Mouse (Mus musculus) forebrain, embryonic 14.5 days (tissue): ENCODE data around the gene 1520401A03Rik. TPM values are rescaled to one million over a fixed set of nuclear protein-coding genes. Genes with fewer than 3 reads are reported as not detected.

Experiments
- ATAC-seq: fragments of 200-750 bp; cut with Nextera tagmentation; 2 replicates; pipeline ENCODE4 v1.8.0; 2017; ENCODE audit warnings: mild to moderate bottlenecking, moderate library complexity
- DNase-seq: peaks from one replicate; pipeline ENCODE4 v3.0.0-alpha.2; 2015; ENCODE audit warnings: low spot score
- H3K27ac ChIP-seq: fragments of 300-500 bp; sonication (generic); 2 replicates; pipeline ENCODE4 v1.5.1; 2014; ENCODE audit warnings: low read depth, mild to moderate bottlenecking, control low read depth, low read length, moderate library complexity
- H3K27me3 ChIP-seq: fragments of 300-500 bp; sonication (generic); replicated peaks from 2 replicates; pipeline ENCODE4 v1.6.1; 2014; ENCODE audit warnings: low read length, control low read depth, mixed read lengths; ENCODE audit not compliant: control insufficient read depth, insufficient read depth
- H3K36me3 ChIP-seq: fragments of 300-500 bp; sonication (generic); 2 replicates; pipeline ENCODE4 v1.6.1; 2014; ENCODE audit warnings: low read length, control low read depth; ENCODE audit not compliant: control insufficient read depth, insufficient read depth
- H3K4me1 ChIP-seq: fragments of 300-500 bp; sonication (generic); 2 replicates; pipeline ENCODE4 v1.6.1; 2014; ENCODE audit warnings: antibody characterized with exemption, low read length, control low read depth; ENCODE audit not compliant: control insufficient read depth, insufficient read depth
- H3K4me2 ChIP-seq: fragments of 300-500 bp; sonication (generic); 2 replicates; pipeline ENCODE4 v1.6.1; 2014; ENCODE audit warnings: mild to moderate bottlenecking, control low read depth, low read length
- H3K4me3 ChIP-seq: fragments of 300-500 bp; sonication (generic); 2 replicates; pipeline ENCODE4 v1.5.1; 2014; ENCODE audit warnings: low read depth, low read length, control low read depth
- H3K9ac ChIP-seq: fragments of 300-500 bp; sonication (generic); 2 replicates; pipeline ENCODE4 v1.6.1; 2014; ENCODE audit warnings: mild to moderate bottlenecking, low read length, control low read depth, moderate library complexity
- H3K9me3 ChIP-seq: fragments of 300-500 bp; sonication (generic); replicated peaks from 2 replicates; pipeline ENCODE4 v1.6.1; 2016; ENCODE audit warnings: low read length, control low read depth, mixed read lengths; ENCODE audit not compliant: control insufficient read depth
- WGBS: fragments of 180-500 bp; shearing (Covaris S2); extraction: QIAGEN DNeasy Blood & Tissue Kit; methylation state at CpG from one replicate; pipeline ENCODE4 v1.1.7; 2014; 5-methylcytosine and 5-hydroxymethylcytosine counted together
- polyA plus RNA-seq: library from polyadenylated mRNA; unstranded; fragments of >200 nt; fragmentation: Nextera tagmentation; extraction: Ambion mirVana; gene quantifications from 2 replicates; pipeline ENCODE4 v1.2.1, GENCODE M21; 2014

1520401A03Rik gene
- polyA plus RNA-seq, 1 experiment from 2014 or later: not detected

- ATAC-seq (peak; percentile 91), DNase-seq (peak; percentile 93)
- Histone ChIP-seq H3K9ac (peak overlapping the region; percentile 85), H3K36me3 (peaks cover 27% of the 10 kb centered on the region), H3K4me2 (peak overlapping the region; percentile 98), H3K4me3 (peak overlapping the region; percentile 50), H3K27me3 (peaks cover 44% of the 10 kb centered on the region), H3K27ac (peak overlapping the region; percentile 63), H3K4me1 (peaks cover 17% of the 10 kb centered on the region; the same call in 1 of the 2 replicates), H3K9me3 (no peaks in the 10 kb centered on the region)
- WGBS: under 1% methylated on average over 45 of the region's 46 CpGs
These were observed 17.6 kb upstream of the 1520401A03Rik start for GRCm38 (mm10) chr17:23740136-23740584.

GRCm38 (mm10) chr17:23739202-23740135, 16.9 kb upstream of the 1520401A03Rik start:
- Histone ChIP-seq H3K4me1 (peaks cover 17% of the 10 kb centered on the region; the same call in 1 of the 2 replicates), H3K4me2 (peak overlapping the region; percentile 98), H3K36me3 (peaks cover 28% of the 10 kb centered on the region), H3K9me3 (no peaks in the 10 kb centered on the region), H3K27ac (peak overlapping the region; percentile 63), H3K9ac (peak overlapping the region; percentile 85), H3K27me3 (peaks cover 37% of the 10 kb centered on the region), H3K4me3 (peak overlapping the region; percentile 50)
- WGBS: under 1% methylated on average over 48 of the region's 48 CpGs
- peak; percentile 44 for DNase-seq
- peak; percentile 42 for ATAC-seq

GRCm38 (mm10) chr17:23738836-23739201, 16.2 kb upstream of the 1520401A03Rik start:
- H3K9ac ChIP-seq: peak overlapping the region; percentile 85
- H3K4me3 ChIP-seq: peak overlapping the region; percentile 50
- H3K36me3 ChIP-seq: peaks cover 28% of the 10 kb centered on the region
- peaks cover 17% of the 10 kb centered on the region; the same call in 1 of the 2 replicates for H3K4me1 ChIP-seq
- no peak overlapping the region for H3K27ac ChIP-seq
- peaks cover 31% of the 10 kb centered on the region for H3K27me3 ChIP-seq
- H3K4me2 ChIP-seq: peak overlapping the region; percentile 98
- no peaks in the 10 kb centered on the region for H3K9me3 ChIP-seq
- 30% methylated on average over 2 of the region's 2 CpGs for WGBS
- DNase-seq (no peak), ATAC-seq (no peak)

GRCm38 (mm10) chr17:23737493-23738445, 15.2 kb upstream of the 1520401A03Rik start:
- H3K4me3 ChIP-seq: no peak overlapping the region
- H3K27ac ChIP-seq: no peak overlapping the region
- no peaks in the 10 kb centered on the region for H3K9me3 ChIP-seq
- peaks cover 28% of the 10 kb centered on the region for H3K36me3 ChIP-seq
- DNase-seq: no peak
- no peak for ATAC-seq
- 61% methylated on average over 15 of the region's 15 CpGs for WGBS
- 0 out of 2 replicates have a peak overlapping the region, but pooled peaks have one; percentile 7 for H3K4me2 ChIP-seq
- H3K27me3 ChIP-seq: peaks cover 20% of the 10 kb centered on the region
- peak overlapping the region; percentile 5; the same call in 1 of the 2 replicates for H3K9ac ChIP-seq
- H3K4me1 ChIP-seq: peaks cover 17% of the 10 kb centered on the region; the same call in 1 of the 2 replicates

- WGBS: 55% methylated on average over 1 of the region's 1 CpGs
- peaks cover 9% of the 10 kb centered on the region; the same call in 1 of the 2 replicates for H3K4me1 ChIP-seq
- peak; percentile 41 for DNase-seq
- no peak for ATAC-seq
- H3K27me3 ChIP-seq: no peaks in the 10 kb centered on the region
- no peak overlapping the region for H3K4me3 ChIP-seq
- no peak overlapping the region for H3K4me2 ChIP-seq
- no peak overlapping the region for H3K27ac ChIP-seq
- peak overlapping the region; percentile 13; the same call in 1 of the 2 replicates for H3K9ac ChIP-seq
- H3K9me3 ChIP-seq: no peaks in the 10 kb centered on the region
- peaks cover 28% of the 10 kb centered on the region for H3K36me3 ChIP-seq
These were observed 11.8 kb upstream of the 1520401A03Rik start for GRCm38 (mm10) chr17:23734341-23734740.

GRCm38 (mm10) chr17:23730441-23730840, 7.9 kb upstream of the 1520401A03Rik start:
- no peak overlapping the region for H3K4me3 ChIP-seq
- H3K4me1 ChIP-seq: peaks cover 11% of the 10 kb centered on the region; the same call in 1 of the 2 replicates
- no peak overlapping the region for H3K9ac ChIP-seq
- 79% methylated on average over 1 of the region's 1 CpGs for WGBS
- no peak for ATAC-seq
- no peaks in the 10 kb centered on the region for H3K9me3 ChIP-seq
- H3K27me3 ChIP-seq: no peaks in the 10 kb centered on the region
- DNase-seq: no peak
- peaks cover 3% of the 10 kb centered on the region for H3K36me3 ChIP-seq
- no peak overlapping the region for H3K27ac ChIP-seq
- no peak overlapping the region for H3K4me2 ChIP-seq

GRCm38 (mm10) chr17:23726758-23727142, 4.2 kb upstream of the 1520401A03Rik start:
- no peaks in the 10 kb centered on the region for H3K9me3 ChIP-seq
- under 1% methylated on average over 19 of the region's 20 CpGs for WGBS
- H3K36me3 ChIP-seq: no peaks in the 10 kb centered on the region
- H3K4me2 ChIP-seq: peak overlapping the region; percentile 82
- peaks cover 11% of the 10 kb centered on the region; the same call in 1 of the 2 replicates for H3K4me1 ChIP-seq
- DNase-seq (peak; percentile 70), ATAC-seq (peak; percentile 79)
- H3K27me3 ChIP-seq: no peaks in the 10 kb centered on the region
- peak overlapping the region; percentile 70 for H3K9ac ChIP-seq
- peak overlapping the region; percentile 63; the same call in 1 of the 2 replicates for H3K27ac ChIP-seq
- H3K4me3 ChIP-seq: peak overlapping the region; percentile 82
